Mouse (Mus musculus): Measurements from ENCODE around the gene Syngr3.

GRCm38 (mm10) chr17:24717943-24718342, 28.2 kb upstream of the Syngr3 start, which contains the start of the genes Rnf151 and Rps2:
- no peak for TF ChIP-seq CTCF (IDR thresholded peaks at IDR 0.05; ENCODE audit: insufficient read depth, low read length)
- TF ChIP-seq POLR2A (IDR thresholded peaks at IDR 0.05; ENCODE audit: borderline replicate concordance, extremely low read depth, low read depth, low read length) = no peak
